Mouse (Mus musculus): ENCODE results near the gene Atg2b. TPM values are rescaled to one million over a fixed set of nuclear protein-coding genes. Genes with fewer than 3 reads are reported as not detected.

Gene Atg2b
- polyA plus RNA-seq, 1 experiment from 2014 or later, result 28.7 TPM

GRCm38 (mm10) chr12:105613559-105613958 is 71.5 kb downstream of the Atg2b start:
- in situ Hi-C loops (cut with MboI; ENCODE audit: low pct_unique_long_range_greater_than_20kb), result loop anchor here (5.0 kb wide), 1 partner anchor 116 kb away; no protein-coding TSS in a partner anchor
- POLR2A ChIA-PET, result no interaction called here
- no peak for ATAC-seq

GRCm38 (mm10) chr12:105611748-105612147 is 73.3 kb downstream of the Atg2b start:
- TF ChIP-seq CTCF (IDR thresholded peaks at IDR 0.05), result no peak
- in situ Hi-C loops (cut with MboI; ENCODE audit: low pct_unique_long_range_greater_than_20kb), result loop anchor here (5.0 kb wide), 1 partner anchor 114 kb away; no protein-coding TSS in a partner anchor
- no peaks in the 10 kb centered on the region for H3K27me3 ChIP-seq
- ChIA-PET CTCF (interaction anchor here (1.0 kb wide), 1 partner anchor 114 kb away, joined by 3 read pairs; no protein-coding TSS in a partner anchor), POLR2A (no interaction called here)
- DNase-seq (ENCODE audit: low read depth, low spot score) (no peak), ATAC-seq (no peak)

More at GRCm38 (mm10) chr12:105613559-105613958, 71.5 kb downstream of the Atg2b start:
- H3K27me3 ChIP-seq, result no peaks in the 10 kb centered on the region
- DNase-seq (ENCODE audit: low read depth, low spot score), result no peak
- CTCF ChIA-PET, result no interaction called here
- TF ChIP-seq CTCF (IDR thresholded peaks at IDR 0.05), result no peak

GRCm38 (mm10) chr12:105611045-105611444 is 74.0 kb downstream of the Atg2b start:
- DNase-seq (ENCODE audit: low read depth, low spot score) (no peak), ATAC-seq (no peak)
- ChIA-PET POLR2A (no interaction called here), CTCF (interaction anchor here (1.0 kb wide), 1 partner anchor 10 kb away, joined by 3 read pairs; no protein-coding TSS in a partner anchor)
- in situ Hi-C loops (cut with MboI; ENCODE audit: low pct_unique_long_range_greater_than_20kb), result loop anchor here (5.0 kb wide), 1 partner anchor 114 kb away; no protein-coding TSS in a partner anchor
- TF ChIP-seq CTCF (IDR thresholded peaks at IDR 0.05), result no peak
- no peaks in the 10 kb centered on the region for H3K27me3 ChIP-seq

GRCm38 (mm10) chr12:105606881-105607280 is 78.1 kb downstream of the Atg2b start:
- in situ Hi-C loops (cut with MboI; ENCODE audit: low pct_unique_long_range_greater_than_20kb), result no loop called here
- ChIA-PET POLR2A (no interaction called here), CTCF (no interaction called here)
- H3K27me3 ChIP-seq, result no peaks in the 10 kb centered on the region
- no peak for ATAC-seq
- TF ChIP-seq CTCF (IDR thresholded peaks at IDR 0.05), result no peak
- no peak for DNase-seq (ENCODE audit: low read depth, low spot score)

GRCm38 (mm10) chr12:105605212-105605611 is 79.8 kb downstream of the Atg2b start:
- DNase-seq (ENCODE audit: low read depth, low spot score) (no peak), ATAC-seq (no peak)
- in situ Hi-C loops (cut with MboI; ENCODE audit: low pct_unique_long_range_greater_than_20kb), result no loop called here
- ChIA-PET CTCF (interaction anchor here (1.3 kb wide), 1 partner anchor 10 kb away, joined by 3 read pairs; no protein-coding TSS in a partner anchor), POLR2A (no interaction called here)
- no peak for TF ChIP-seq CTCF (IDR thresholded peaks at IDR 0.05)
- no peaks in the 10 kb centered on the region for H3K27me3 ChIP-seq

- in situ Hi-C loops (cut with MboI; ENCODE audit: low pct_unique_long_range_greater_than_20kb), result no loop called here
- ATAC-seq (no peak), DNase-seq (ENCODE audit: low read depth, low spot score) (no peak)
- ChIA-PET CTCF (interaction anchor here (1.3 kb wide), 1 partner anchor 11 kb away, joined by 3 read pairs; no protein-coding TSS in a partner anchor), POLR2A (no interaction called here)
- no peaks in the 10 kb centered on the region for H3K27me3 ChIP-seq
- no peak for TF ChIP-seq CTCF (IDR thresholded peaks at IDR 0.05)
Measured at GRCm38 (mm10) chr12:105603904-105604303, 81.1 kb downstream of the Atg2b start.

- POLR2A ChIA-PET, result interaction anchor here (0.7 kb wide), 1 partner anchor 82 kb away, joined by 4 read pairs; no protein-coding TSS in a partner anchor
- no peaks in the 10 kb centered on the region for H3K27me3 ChIP-seq
- ATAC-seq (no peak), DNase-seq (ENCODE audit: low read depth, low spot score) (no peak)
- CTCF ChIA-PET, result no interaction called here
- in situ Hi-C loops (cut with MboI; ENCODE audit: low pct_unique_long_range_greater_than_20kb), result no loop called here
- no peak for TF ChIP-seq CTCF (IDR thresholded peaks at IDR 0.05)
Measured at GRCm38 (mm10) chr12:105602581-105603210, 82.3 kb downstream of the Atg2b start, which contains the start of gene Bdkrb1. Gene Bdkrb1 (plus strand): TSS chr12:105603085.

GRCm38 (mm10) chr12:105601586-105601985 is 83.4 kb downstream of the Atg2b start:
- in situ Hi-C loops (cut with MboI; ENCODE audit: low pct_unique_long_range_greater_than_20kb), result no loop called here
- ChIA-PET POLR2A (no interaction called here), CTCF (interaction anchor here (1.1 to 1.3 kb wide), 2 partner anchors 9 to 17 kb away, joined by 3 to 5 read pairs; no protein-coding TSS in a partner anchor)
- no peak for TF ChIP-seq CTCF (IDR thresholded peaks at IDR 0.05)
- DNase-seq (ENCODE audit: low read depth, low spot score) (no peak), ATAC-seq (no peak)
- H3K27me3 ChIP-seq, result no peaks in the 10 kb centered on the region

GRCm38 (mm10) chr12:105599098-105599497 is 85.9 kb downstream of the Atg2b start:
- DNase-seq (ENCODE audit: low read depth, low spot score) (no peak), ATAC-seq (no peak)
- POLR2A ChIA-PET, result no interaction called here
- no peak for TF ChIP-seq CTCF (IDR thresholded peaks at IDR 0.05)
- in situ Hi-C loops (cut with MboI; ENCODE audit: low pct_unique_long_range_greater_than_20kb), result no loop called here
- H3K27me3 ChIP-seq, result no peaks in the 10 kb centered on the region
- CTCF ChIA-PET, result interaction anchor here (0.7 to 0.9 kb wide), 2 partner anchors 11 to 34 kb away, joined by 3 read pairs; no protein-coding TSS in a partner anchor

GRCm38 (mm10) chr12:105598503-105598902 is 86.5 kb downstream of the Atg2b start:
- no peak for DNase-seq (ENCODE audit: low read depth, low spot score)
- H3K27me3 ChIP-seq, result no peaks in the 10 kb centered on the region
- POLR2A ChIA-PET, result no interaction called here
- CTCF ChIA-PET, result no interaction called here
- ATAC-seq, result no peak
- TF ChIP-seq CTCF (IDR thresholded peaks at IDR 0.05), result no peak
- in situ Hi-C loops (cut with MboI; ENCODE audit: low pct_unique_long_range_greater_than_20kb), result no loop called here

GRCm38 (mm10) chr12:105597135-105597534 is 87.9 kb downstream of the Atg2b start:
- POLR2A ChIA-PET, result no interaction called here
- CTCF ChIA-PET, result no interaction called here
- no peaks in the 10 kb centered on the region for H3K27me3 ChIP-seq
- in situ Hi-C loops (cut with MboI; ENCODE audit: low pct_unique_long_range_greater_than_20kb), result no loop called here
- DNase-seq (ENCODE audit: low read depth, low spot score) (peak; percentile 93), ATAC-seq (peak; percentile 89)
- TF ChIP-seq CTCF (IDR thresholded peaks at IDR 0.05), result no peak
